8 mouse cellular contexts compared by ENCODE assay signal in genomic region chr2:23040001-23040646, GRCm38 (mm10). TPM values are rescaled to one million over a fixed set of nuclear protein-coding genes. Genes with fewer than 3 reads are reported as not detected.
DNase-seq lines count a peak whose midpoint lies in the region; ATAC-seq and TF ChIP-seq lines count a peak whose summit lies in the region.

TSS of gene Abi1 (minus strand) at chr2:23040241.

- peak within 1 kb of the TSS; percentile 63 for H3K27ac ChIP-seq in cerebellum, adult 2 months (ENCODE audit: insufficient read depth, low read length)
- H3K27ac ChIP-seq in forebrain, postnatal 0 days (ENCODE audit: low read depth, low read length), result peak within 1 kb of the TSS; percentile 98
- H3K27ac ChIP-seq in lung, embryonic 15.5 days, result peak within 1 kb of the TSS; percentile 99

- TF ChIP-seq CTCF in cerebellum, adult 2 months (IDR thresholded peaks at IDR 0.05; ENCODE audit: borderline replicate concordance, insufficient read depth, low read depth, low read length), result no peak
- TF ChIP-seq CTCF in forebrain, postnatal 0 days (IDR thresholded peaks at IDR 0.05; ENCODE audit: low read depth), result peak; percentile 47

- no peaks in the 10 kb centered on the region for H3K36me3 ChIP-seq in forebrain, postnatal 0 days (ENCODE audit: insufficient read depth)
- H3K36me3 ChIP-seq in lung, embryonic 15.5 days, result no peaks in the 10 kb centered on the region

- WGBS in cerebellum, adult 2 months, result 2% methylated on average over 23 of the region's 24 CpGs
- 3% methylated on average over 24 of the region's 24 CpGs for WGBS in forebrain, postnatal 0 days
- 2% methylated on average over 24 of the region's 24 CpGs for WGBS in lung, embryonic 15.5 days

- peak within 1 kb of the TSS; percentile 87 for H3K4me2 ChIP-seq in forebrain, postnatal 0 days (ENCODE audit: low read depth)
- peak within 1 kb of the TSS; percentile 63 for H3K4me2 ChIP-seq in lung, embryonic 15.5 days

- no peaks in the 10 kb centered on the region for H3K27me3 ChIP-seq in cerebellum, adult 2 months (ENCODE audit: control insufficient read depth, insufficient read depth, low read length)
- no peaks in the 10 kb centered on the region for H3K27me3 ChIP-seq in forebrain, postnatal 0 days (ENCODE audit: insufficient read depth, low read length)
- no peaks in the 10 kb centered on the region for H3K27me3 ChIP-seq in lung, embryonic 15.5 days

- peak; percentile 96 for ATAC-seq in forebrain, postnatal 0 days
- ATAC-seq in lung, embryonic 15.5 days (ENCODE audit: borderline replicate concordance, extremely low read depth, low FRiP score, low TSS enrichment), result peak; percentile 98

- H3K9ac ChIP-seq in forebrain, postnatal 0 days, result peak within 1 kb of the TSS; percentile 96
- peak within 1 kb of the TSS; percentile 99 for H3K9ac ChIP-seq in lung, embryonic 15.5 days

- peak; percentile 89 for TF ChIP-seq POLR2A in cerebellum, adult 2 months (IDR thresholded peaks at IDR 0.05; ENCODE audit: borderline replicate concordance, insufficient read depth, low read length)

- no peaks in the 10 kb centered on the region for H3K9me3 ChIP-seq in forebrain, postnatal 0 days (ENCODE audit: low read length)
- H3K9me3 ChIP-seq in lung, embryonic 15.5 days, result no peaks in the 10 kb centered on the region

- peak; percentile 96 for DNase-seq in MEL-GATA-1-ER (ENCODE audit: extremely low read depth, low read depth)
- DNase-seq in cerebellum, adult 2 months, result peak; percentile 90 to 95
- peak; percentile 97 for DNase-seq in forebrain, postnatal 0 days
- DNase-seq in heart, postnatal 4 days, result peak; percentile 91
- DNase-seq in layer of hippocampus, adult 8-10 months (ENCODE audit: low spot score in 2 of 2), result peak; percentile 91 to 94
- peak; percentile 81 for DNase-seq in ovary, postnatal 14 days (ENCODE audit: low spot score)
- DNase-seq in thymus, postnatal 25 days, result peak; percentile 93

- peaks cover 4% of the 10 kb centered on the region; the same call in 1 of the 2 replicates for H3K4me1 ChIP-seq in cerebellum, adult 2 months (ENCODE audit: control insufficient read depth, insufficient read depth, low read length)
- peaks cover 5% of the 10 kb centered on the region; the same call in 1 of the 2 replicates for H3K4me1 ChIP-seq in forebrain, postnatal 0 days (ENCODE audit: insufficient read depth)
- H3K4me1 ChIP-seq in lung, embryonic 15.5 days, result peaks cover 16% of the 10 kb centered on the region

- peak within 1 kb of the TSS; percentile 71 for H3K4me3 ChIP-seq in cerebellum, adult 2 months (replicated peaks; ENCODE audit: insufficient read depth, low read depth, low read length)
- peak within 1 kb of the TSS; percentile 92 for H3K4me3 ChIP-seq in forebrain, postnatal 0 days (ENCODE audit: low read depth, low read length)
- H3K4me3 ChIP-seq in lung, embryonic 15.5 days, result peak within 1 kb of the TSS; percentile 100

RNA-seq across cellular contexts. Expression of gene Abi1, which starts in this region (rescaled TPM):
- 104 and 114 TPM in 2 replicates for polyA plus RNA-seq in cerebellum, adult 2 months (2012; rRNA removed)
- total RNA-seq in forebrain, postnatal 0 days (2014; rRNA removed), result 141 and 154 TPM in 2 replicates
- 65.1 and 71.7 TPM in 2 replicates for polyA plus RNA-seq in forebrain, postnatal 0 days (2015; fragmentation: Nextera tagmentation; extraction: Ambion mirVana)
- 10 to 100 TPM; 34.3 to 34.9 TPM for total RNA-seq in heart, postnatal 4 days (2021)
- total RNA-seq in layer of hippocampus, adult 8-10 months (2022), result 100 to 1,000 TPM; 181 to 208 (median 193) TPM
- 47.1 and 50.6 TPM in 2 replicates for polyA plus RNA-seq in lung, embryonic 15.5 days (2015; fragmentation: Nextera tagmentation; extraction: Ambion mirVana)

Comparison
In these comparisons a context has a peak if more than half of its experiments do, and no peak if none do; other contexts are left out.
1. Peak in every context shown above with its lines: DNase-seq, ATAC-seq, H3K4me3 ChIP-seq and H3K27ac ChIP-seq.